Mouse (Mus musculus) retina, adult 2 months (tissue): ENCODE data around the gene Capn11.
A peak's percentile ranks its signal among the peaks of the same experiment; 100 is the strongest.
"Not testable (repeated sequence)": the region's sequence is repeated elsewhere in the genome, so short reads cannot be mapped to it uniquely, and the experiment has no call there.

Experiments
- DNase-seq: peaks from one replicate; pipeline ENCODE4 v3.0.0-alpha.2; 2012; ENCODE audit warnings: low read depth, low spot score

Capn11 gene

DNA sequence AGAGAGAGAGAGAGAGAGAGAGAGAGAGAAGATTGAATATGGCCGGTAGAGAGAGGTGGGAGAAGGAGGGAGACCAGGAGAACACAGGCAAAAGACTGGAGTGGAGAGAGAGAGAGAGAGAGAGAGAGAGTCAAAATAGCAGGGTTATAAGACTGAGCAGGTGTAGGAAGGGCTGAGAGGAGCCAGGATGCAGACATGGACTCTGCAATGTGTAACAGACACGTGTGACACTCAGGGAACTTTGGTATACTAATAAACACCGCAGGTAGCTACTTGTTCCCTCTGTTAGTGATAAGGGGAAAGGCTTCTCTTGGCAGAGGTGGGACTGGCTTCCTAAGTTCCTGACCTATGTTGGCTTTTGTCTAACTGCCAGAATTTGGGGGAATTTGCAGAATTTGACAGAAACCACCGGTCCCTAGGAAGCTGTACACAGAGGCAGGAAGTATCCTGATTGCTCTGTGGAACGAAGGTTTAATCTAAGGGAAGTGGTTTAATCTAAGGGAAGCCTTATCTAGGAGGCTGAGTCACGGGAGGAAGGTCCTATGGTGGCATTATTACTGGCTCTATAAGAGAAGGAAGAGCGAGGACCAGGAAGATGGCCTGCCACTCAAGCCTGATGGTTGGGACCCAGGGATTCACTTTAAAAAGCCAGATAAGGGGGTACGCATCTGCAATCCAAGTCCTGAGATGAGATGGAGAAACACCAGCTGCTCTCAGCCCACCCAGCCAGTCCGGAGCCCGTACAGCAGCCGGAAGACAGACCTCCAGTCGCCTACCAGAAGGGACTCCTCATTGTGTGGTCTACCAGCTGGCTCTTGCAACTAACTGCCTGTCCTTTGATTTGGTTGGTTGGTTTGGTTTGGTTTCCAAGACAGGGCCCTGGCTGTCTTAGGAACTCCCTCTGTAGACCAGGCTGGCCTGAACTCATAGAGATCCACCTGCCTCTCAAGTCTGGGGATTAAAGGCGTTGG lies 30.0 kb downstream of the Capn11 start:
- DNase-seq, result no peak

- DNase-seq, result no peak
Observed at GRCm38 (mm10) chr17:45628160-45628559, 31.0 kb downstream of the Capn11 start.

DNA sequence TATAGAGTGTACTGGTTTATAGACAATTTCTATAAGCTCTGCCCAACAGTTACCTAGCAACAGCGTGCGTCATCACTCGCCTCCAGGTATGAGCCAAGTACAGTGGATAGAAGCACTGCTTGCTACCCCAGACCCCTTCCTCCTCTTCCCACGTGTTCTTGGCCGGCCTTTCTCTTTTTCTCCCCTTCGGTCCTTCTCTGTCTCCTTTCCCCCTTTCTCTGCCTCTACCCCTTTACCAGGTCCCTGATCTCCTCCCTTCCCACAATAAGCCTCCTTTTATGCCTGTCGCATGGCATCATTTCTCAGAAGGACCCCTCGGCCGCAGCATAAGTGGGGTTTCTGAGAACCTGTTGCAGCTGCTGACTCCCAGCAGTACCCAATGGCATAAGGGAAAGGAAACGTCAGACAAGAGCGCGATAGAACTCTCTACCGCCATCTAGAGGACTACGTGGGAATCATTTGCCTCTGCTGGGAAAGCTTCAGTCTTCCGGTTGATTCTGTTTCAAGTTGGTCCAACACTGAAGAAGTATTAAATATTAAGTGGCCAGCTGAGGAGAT lies 32.5 kb downstream of the Capn11 start:
- peak; percentile 62 for DNase-seq

DNA sequence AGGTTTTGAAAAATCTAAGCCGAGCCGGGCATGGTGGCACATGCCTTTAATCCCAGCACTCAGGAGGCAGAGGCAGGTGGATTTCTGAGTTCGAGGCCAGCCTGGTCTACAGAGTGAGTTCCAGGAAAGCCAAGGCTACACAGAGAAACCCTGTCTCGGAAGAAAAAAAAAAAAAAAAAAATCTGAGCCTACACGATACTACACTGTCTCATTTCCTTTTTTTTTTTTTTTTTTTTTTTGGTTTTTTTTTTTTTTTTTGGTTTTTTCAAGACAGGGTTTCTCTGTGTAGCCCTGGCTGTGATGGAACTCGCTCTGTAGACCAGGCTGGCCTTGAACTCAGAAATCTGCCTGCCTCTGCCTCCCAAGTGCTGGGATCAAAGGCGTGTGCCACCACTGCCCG lies 35.7 kb downstream of the Capn11 start:
- not testable (repeated sequence) for DNase-seq

- DNase-seq, result no peak
Observed at GRCm38 (mm10) chr17:45619386-45620256, 39.5 kb downstream of the Capn11 start.

- DNase-seq, result no peak
Observed at GRCm38 (mm10) chr17:45618941-45619385, 40.2 kb downstream of the Capn11 start.

DNA sequence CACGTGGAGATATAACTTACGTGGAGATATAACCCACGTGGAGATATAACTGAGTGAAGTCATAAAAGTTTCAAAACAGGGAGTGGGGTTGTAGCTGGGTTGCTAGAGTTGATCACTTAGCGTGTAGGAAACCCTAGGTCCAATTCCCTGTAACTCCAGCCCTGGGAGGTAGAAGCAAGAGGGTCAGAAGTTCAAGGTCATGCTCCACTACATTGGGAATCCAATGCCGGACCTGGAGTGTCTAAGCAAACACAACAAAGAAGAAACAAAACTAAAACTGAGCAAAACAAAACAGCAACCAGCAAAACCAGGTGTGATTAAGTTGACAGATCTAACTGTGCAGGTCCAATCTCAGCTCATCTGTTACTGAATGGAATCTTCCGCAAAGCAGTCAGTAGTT lies 41.5 kb downstream of the Capn11 start:
- no peak for DNase-seq

DNA sequence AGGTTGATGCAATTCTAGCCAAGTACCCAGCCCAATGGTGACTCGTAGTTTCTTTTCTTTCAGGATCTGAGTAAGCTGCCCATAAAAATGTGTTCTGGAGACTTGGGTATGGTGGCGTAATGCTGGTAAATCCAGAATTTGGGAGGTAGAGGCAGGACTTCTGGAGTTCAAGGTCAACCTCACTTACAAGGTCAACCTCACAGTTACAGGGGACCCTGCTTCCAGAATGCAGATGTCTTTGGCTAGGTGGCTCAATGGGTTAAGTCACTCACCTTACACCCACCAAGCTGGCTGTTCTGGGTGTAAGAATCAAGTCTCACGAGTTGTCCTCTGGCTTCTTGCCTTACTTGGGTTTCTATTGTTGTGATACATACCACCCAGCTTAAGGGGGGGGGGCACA lies 42.4 kb downstream of the Capn11 start:
- no peak for DNase-seq

DNA sequence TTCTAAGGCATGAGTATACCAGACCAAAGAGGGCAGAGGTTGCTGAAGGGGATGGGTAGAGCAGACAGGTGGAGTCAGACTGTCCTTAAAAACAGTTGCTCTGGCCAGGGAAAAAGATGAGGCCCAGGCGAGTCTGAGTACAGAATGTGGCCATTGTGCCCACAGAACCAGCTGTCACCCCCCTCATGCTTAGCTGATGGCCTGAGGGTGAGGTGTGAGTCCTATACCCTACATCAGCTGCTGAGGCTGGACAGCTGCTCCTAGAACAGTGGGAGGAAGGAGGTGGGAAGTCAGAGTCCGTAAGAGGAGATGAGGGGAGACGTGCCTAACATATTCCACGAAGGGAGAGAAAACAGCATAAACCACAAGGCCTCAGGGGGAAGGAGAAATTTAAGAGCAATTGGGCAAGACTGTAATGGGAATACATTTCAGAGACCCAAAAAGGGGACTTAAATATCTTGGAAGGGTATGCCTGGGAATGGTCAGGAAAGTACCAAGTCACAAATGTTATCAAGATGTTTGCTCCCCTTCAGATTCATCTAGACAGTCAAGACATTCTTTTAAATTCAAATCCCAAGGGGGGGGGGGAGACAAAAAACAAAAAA lies 43.0 kb downstream of the Capn11 start:
- DNase-seq, result no peak

DNA sequence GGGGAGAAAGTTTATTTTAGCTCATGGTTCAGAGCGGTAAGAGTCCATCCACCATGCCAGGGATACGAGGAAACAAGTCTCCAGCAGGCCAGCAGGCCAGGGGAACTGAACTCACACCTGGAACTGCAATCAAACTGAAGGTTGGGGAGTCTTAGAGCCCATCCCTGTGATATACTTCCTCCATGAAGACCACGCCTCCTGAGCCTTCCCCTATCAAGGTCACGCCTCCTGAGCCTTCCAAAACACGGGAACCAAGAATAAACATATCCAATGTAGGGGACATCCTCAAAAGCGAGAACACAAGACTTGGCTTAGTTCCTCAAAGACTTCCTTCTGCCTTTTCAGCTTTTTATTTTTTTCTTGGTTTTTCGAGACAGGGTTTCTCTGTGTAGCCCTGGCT lies 46.2 kb downstream of the Capn11 start:
- DNase-seq, result no peak

DNA sequence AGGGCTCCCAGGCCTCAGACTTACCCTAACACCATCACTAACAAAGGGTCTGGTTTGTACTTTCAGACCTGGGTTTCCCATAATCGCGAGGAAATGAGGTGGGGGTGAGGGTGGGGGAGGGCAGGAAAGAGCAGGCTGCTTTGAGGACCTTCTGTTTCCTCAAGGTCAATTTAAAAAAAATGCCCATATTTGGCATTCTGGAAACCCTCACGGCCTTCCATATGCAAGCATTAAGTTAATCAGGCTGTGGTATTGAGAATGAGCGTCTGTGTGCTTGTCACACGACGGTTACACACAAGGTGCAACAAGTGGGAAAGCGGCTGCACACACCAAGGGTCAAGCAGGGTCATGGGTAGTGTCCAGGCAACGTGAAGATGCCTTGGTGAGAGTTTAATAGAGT lies 47.1 kb downstream of the Capn11 start:
- DNase-seq, result no peak

GRCm38 (mm10) chr17:45610144-45610866 lies 48.8 kb downstream of the Capn11 start:
- no peak for DNase-seq

DNA sequence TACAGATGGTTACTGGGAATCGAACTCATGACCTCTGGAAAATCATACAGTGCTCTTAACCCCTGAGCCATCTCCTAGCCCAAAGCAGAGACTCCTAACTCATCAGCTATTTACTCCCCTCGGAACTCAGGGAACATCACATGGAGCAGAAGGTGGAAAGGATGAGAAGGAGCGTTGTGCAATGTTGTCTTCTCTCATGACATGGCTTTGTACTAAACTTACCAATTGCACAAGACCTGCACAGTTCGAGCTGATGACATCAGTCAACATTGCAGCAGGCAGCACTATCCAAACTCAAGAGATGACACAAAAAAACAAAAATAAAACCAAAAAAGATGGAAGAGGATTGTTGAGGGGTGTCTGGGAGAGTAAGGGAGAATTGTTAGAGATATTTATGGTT lies 50.7 kb downstream of the Capn11 start:
- no peak for DNase-seq

GRCm38 (mm10) chr17:45606992-45607879 lies 51.9 kb downstream of the Capn11 start:
- DNase-seq, result no peak

- DNase-seq, result no peak
Observed at GRCm38 (mm10) chr17:45602984-45603383, 56.1 kb downstream of the Capn11 start.

DNA sequence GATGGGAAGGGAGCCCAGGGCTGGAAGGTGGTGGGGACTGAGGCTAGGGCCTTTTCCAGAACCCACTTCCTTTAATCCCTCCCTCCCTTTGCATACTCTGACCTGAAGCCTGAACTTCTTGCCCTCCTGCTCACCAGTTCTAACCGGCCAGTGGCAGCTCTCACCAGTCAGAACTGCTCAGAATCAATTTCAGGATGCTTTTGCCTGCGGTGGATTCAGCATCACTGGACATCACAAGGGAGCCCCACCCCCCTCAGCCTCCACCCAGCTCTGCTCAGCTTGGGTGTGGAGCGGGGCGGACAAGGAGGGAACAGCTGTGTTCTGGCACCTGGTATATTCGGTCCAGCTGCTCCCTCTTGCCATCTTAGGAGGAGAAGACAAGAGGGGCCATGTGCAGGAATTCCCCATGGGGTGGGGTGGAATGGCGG lies 57.2 kb downstream of the Capn11 start, which contains the start of gene Mymx:
TSS of gene Mymx (minus strand) at position 226 of the 428 bp plus-strand sequence.
- no peak for DNase-seq

DNA sequence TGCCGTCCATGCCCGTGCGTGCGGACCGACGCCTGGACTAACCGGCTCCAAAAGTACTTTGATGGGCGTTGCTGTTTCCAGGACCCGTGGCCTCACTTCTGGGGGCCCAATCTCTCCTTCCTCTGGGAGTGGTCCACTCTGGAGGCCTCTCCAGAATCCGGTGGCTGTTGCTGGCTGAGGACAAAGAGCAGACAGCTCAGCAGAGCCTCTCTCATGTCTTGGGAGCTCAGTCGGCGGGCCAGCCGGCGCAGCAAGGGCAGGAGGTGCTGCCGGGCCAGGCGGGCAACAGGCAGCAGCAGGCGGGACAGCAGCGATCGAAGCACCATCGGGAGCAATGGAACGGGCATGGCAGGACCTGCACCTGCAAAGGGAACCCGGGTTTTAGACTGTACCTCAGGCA lies 57.8 kb downstream of the Capn11 start:
- DNase-seq, result no peak

- DNase-seq, result no peak
Observed at GRCm38 (mm10) chr17:45600267-45600666, 58.9 kb downstream of the Capn11 start.

GRCm38 (mm10) chr17:45599446-45600242 lies 59.5 kb downstream of the Capn11 start, which contains the start of gene Slc29a1:
Gene Slc29a1 (minus strand): TSS chr17:45599606.
- no peak for DNase-seq
